Mouse (Mus musculus) heart, embryonic 16.5 days (tissue): ENCODE measurements around the gene Gm10964. TPM values are rescaled to one million over a fixed set of nuclear protein-coding genes. Genes with fewer than 3 reads are reported as not detected.

Source experiments
- ATAC-seq: fragments of 200-750 bp; cut with Nextera tagmentation; replicated peaks from 2 replicates; pipeline ENCODE4 v1.8.0; 2017; ENCODE audit warnings: moderate number of reproducible peaks; ENCODE audit not compliant: insufficient read depth, low FRiP score; ENCODE audit errors: extremely low read depth
- H3K27ac ChIP-seq: fragments of 300-500 bp; sonication (generic); 2 replicates; pipeline ENCODE4 v1.5.1; 2014; ENCODE audit warnings: mild to moderate bottlenecking, low read length, control low read depth, moderate library complexity
- H3K27me3 ChIP-seq: fragments of 300-500 bp; sonication (generic); 2 replicates; pipeline ENCODE4 v1.6.1; 2014; ENCODE audit warnings: low read length, mixed read lengths; ENCODE audit not compliant: control insufficient read depth, insufficient read depth
- H3K36me3 ChIP-seq: fragments of 300-500 bp; sonication (generic); 2 replicates; pipeline ENCODE4 v1.6.1; 2014; ENCODE audit not compliant: control insufficient read depth, insufficient read depth
- H3K4me1 ChIP-seq: fragments of 300-500 bp; sonication (generic); 2 replicates; pipeline ENCODE4 v1.6.1; 2014; ENCODE audit warnings: low read length, mixed read lengths; ENCODE audit not compliant: control insufficient read depth, insufficient read depth
- H3K4me2 ChIP-seq: fragments of 300-500 bp; sonication (generic); 2 replicates; pipeline ENCODE4 v1.6.1; 2014; ENCODE audit warnings: low read depth, mild to moderate bottlenecking, control low read depth, low read length
- H3K4me3 ChIP-seq: fragments of 300-500 bp; sonication (generic); 2 replicates; pipeline ENCODE4 v1.5.1; 2014; ENCODE audit warnings: mild to moderate bottlenecking, control low read depth, low read length
- H3K9ac ChIP-seq: fragments of 300-500 bp; sonication (generic); 2 replicates; pipeline ENCODE4 v1.6.1; 2014; ENCODE audit warnings: low read length, control low read depth
- H3K9me3 ChIP-seq: fragments of 300-500 bp; sonication (generic); replicated peaks from 2 replicates; pipeline ENCODE4 v1.6.1; 2016; ENCODE audit warnings: low read length; ENCODE audit not compliant: control insufficient read depth
- WGBS: fragments of 180-500 bp; shearing (Covaris S2); extraction: QIAGEN DNeasy Blood & Tissue Kit; methylation state at CpG from one replicate; pipeline ENCODE4 v1.1.7; 2014; 5-methylcytosine and 5-hydroxymethylcytosine counted together
- polyA plus RNA-seq: library from polyadenylated mRNA; unstranded; fragments of >200 nt; fragmentation: Nextera tagmentation; extraction: Ambion mirVana; gene quantifications from 2 replicates; pipeline ENCODE4 v1.2.1, GENCODE M21; 2015

Gene Gm10964
- not detected in 2 replicates for polyA plus RNA-seq

- Histone ChIP-seq H3K4me3 (peak within 1 kb of the TSS; percentile 43), H3K4me1 (peaks cover 44% of the 10 kb centered on the region), H3K27ac (peak within 1 kb of the TSS; percentile 88), H3K9me3 (no peaks in the 10 kb centered on the region), H3K27me3 (no peaks in the 10 kb centered on the region), H3K4me2 (peak within 1 kb of the TSS; percentile 74), H3K9ac (peak within 1 kb of the TSS; percentile 57), H3K36me3 (peaks cover 18% of the 10 kb centered on the region)
- no peak for ATAC-seq
- 73% methylated on average over 1 of the region's 1 CpGs for WGBS
Measured at GRCm38 (mm10) chr3:103739329-103739728, at the start of gene Gm10964. Gm10964 (plus strand) TSS chr3:103739366.

- H3K9me3 ChIP-seq = no peaks in the 10 kb centered on the region
- no peaks in the 10 kb centered on the region for H3K36me3 ChIP-seq
- H3K9ac ChIP-seq = no peak overlapping the region
- H3K27me3 ChIP-seq = no peaks in the 10 kb centered on the region
- no peaks in the 10 kb centered on the region for H3K4me1 ChIP-seq
- 69% methylated on average over 3 of the region's 3 CpGs for WGBS
- H3K4me3 ChIP-seq = no peak overlapping the region
- ATAC-seq = no peak
- no peak overlapping the region for H3K4me2 ChIP-seq
- no peak overlapping the region for H3K27ac ChIP-seq
Measured at GRCm38 (mm10) chr3:103690506-103690905, 48.7 kb upstream of the Gm10964 start.

GRCm38 (mm10) chr3:103695556-103695955 lies 43.6 kb upstream of the Gm10964 start:
- 57% methylated on average over 3 of the region's 3 CpGs for WGBS
- Histone ChIP-seq H3K4me3 (no peak overlapping the region), H3K36me3 (no peaks in the 10 kb centered on the region), H3K27ac (no peak overlapping the region), H3K4me2 (no peak overlapping the region), H3K9me3 (no peaks in the 10 kb centered on the region), H3K9ac (no peak overlapping the region), H3K4me1 (no peaks in the 10 kb centered on the region), H3K27me3 (no peaks in the 10 kb centered on the region)
- no peak for ATAC-seq

- Histone ChIP-seq H3K4me2 (no peak overlapping the region), H3K27ac (no peak overlapping the region), H3K27me3 (no peaks in the 10 kb centered on the region), H3K4me3 (no peak overlapping the region), H3K36me3 (no peaks in the 10 kb centered on the region), H3K9ac (no peak overlapping the region), H3K4me1 (no peaks in the 10 kb centered on the region), H3K9me3 (no peaks in the 10 kb centered on the region)
- ATAC-seq = no peak
- 75% methylated on average over 1 of the region's 1 CpGs for WGBS
Measured at GRCm38 (mm10) chr3:103696388-103696925, 42.7 kb upstream of the Gm10964 start.

DNA sequence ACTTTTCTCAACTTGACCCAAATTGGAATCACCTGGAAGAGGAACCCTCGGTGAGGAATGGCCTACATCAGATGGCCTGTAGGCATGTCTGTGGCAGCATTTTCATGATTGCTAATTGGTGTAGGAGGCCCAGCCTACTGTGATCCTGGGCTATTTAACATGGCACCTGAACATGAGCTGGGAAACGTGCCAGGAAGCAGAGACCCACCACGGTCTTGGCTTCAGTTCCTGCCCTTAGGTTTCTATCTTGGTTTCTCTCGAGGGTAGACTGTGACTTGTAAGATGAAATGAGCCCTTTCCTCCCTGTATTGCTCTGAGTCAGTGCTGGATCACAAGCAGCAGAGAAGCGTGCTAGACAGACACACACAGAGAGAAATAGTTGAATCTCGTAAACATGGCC lies 34.5 kb upstream of the Gm10964 start:
- H3K4me2 ChIP-seq = no peak overlapping the region
- H3K27ac ChIP-seq = no peak overlapping the region
- ATAC-seq = no peak
- no peaks in the 10 kb centered on the region for H3K27me3 ChIP-seq
- no peaks in the 10 kb centered on the region; the same call in 1 of the 2 replicates for H3K4me1 ChIP-seq
- 52% methylated on average over 6 of the region's 6 CpGs for WGBS
- H3K36me3 ChIP-seq = no peaks in the 10 kb centered on the region
- no peak overlapping the region for H3K9ac ChIP-seq
- H3K4me3 ChIP-seq = no peak overlapping the region
- H3K9me3 ChIP-seq = no peaks in the 10 kb centered on the region

DNA sequence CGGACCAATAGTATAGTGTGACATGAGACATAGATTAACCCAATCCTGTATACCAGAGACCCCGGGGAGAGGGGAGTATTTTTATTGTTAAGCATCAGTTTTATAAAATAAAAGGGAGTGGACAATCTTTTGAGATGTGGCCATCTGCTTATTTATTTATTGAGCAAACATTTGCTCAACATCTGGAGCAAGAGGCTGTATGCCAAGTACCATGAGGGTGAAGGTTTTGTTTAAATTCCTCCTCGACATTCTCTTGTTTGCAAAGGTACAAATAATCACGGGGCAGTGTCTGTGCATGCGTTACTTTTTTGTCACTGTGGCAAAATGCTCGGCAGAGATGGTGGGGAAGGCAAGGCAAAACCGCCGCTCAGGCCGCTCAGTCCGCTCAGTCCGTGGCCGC lies 33.7 kb upstream of the Gm10964 start:
- WGBS = 85% methylated on average over 12 of the region's 12 CpGs

GRCm38 (mm10) chr3:103709470-103710040 lies 29.6 kb upstream of the Gm10964 start:
- H3K4me1 ChIP-seq = no peaks in the 10 kb centered on the region; the same call in 1 of the 2 replicates
- H3K4me3 ChIP-seq = no peak overlapping the region
- 58% methylated on average over 5 of the region's 5 CpGs for WGBS
- H3K9ac ChIP-seq = no peak overlapping the region
- H3K27me3 ChIP-seq = no peaks in the 10 kb centered on the region
- no peaks in the 10 kb centered on the region for H3K36me3 ChIP-seq
- H3K9me3 ChIP-seq = no peaks in the 10 kb centered on the region
- no peak overlapping the region for H3K4me2 ChIP-seq
- no peak for ATAC-seq
- no peak overlapping the region for H3K27ac ChIP-seq

More for the DNA sequence above, 33.7 kb upstream of the Gm10964 start:
- no peaks in the 10 kb centered on the region; the same call in 1 of the 2 replicates for H3K4me1 ChIP-seq
- no peak overlapping the region for H3K4me3 ChIP-seq
- H3K27me3 ChIP-seq = no peaks in the 10 kb centered on the region
- H3K9ac ChIP-seq = no peak overlapping the region
- no peak for ATAC-seq
- H3K9me3 ChIP-seq = no peaks in the 10 kb centered on the region
- H3K36me3 ChIP-seq = no peaks in the 10 kb centered on the region
- H3K4me2 ChIP-seq = no peak overlapping the region
- H3K27ac ChIP-seq = no peak overlapping the region

- no peak for ATAC-seq
- WGBS = 89% methylated on average over 4 of the region's 4 CpGs
Measured at GRCm38 (mm10) chr3:103712196-103712595, 27.0 kb upstream of the Gm10964 start.

GRCm38 (mm10) chr3:103714236-103714875 lies 24.8 kb upstream of the Gm10964 start:
- no peaks in the 10 kb centered on the region for H3K9me3 ChIP-seq
- no peak overlapping the region for H3K4me2 ChIP-seq
- no peak overlapping the region for H3K9ac ChIP-seq
- H3K27me3 ChIP-seq = no peaks in the 10 kb centered on the region
- H3K36me3 ChIP-seq = no peaks in the 10 kb centered on the region
- H3K27ac ChIP-seq = no peak overlapping the region
- no peak overlapping the region for H3K4me3 ChIP-seq
- ATAC-seq = no peak
- peaks cover 4% of the 10 kb centered on the region for H3K4me1 ChIP-seq
- WGBS = 66% methylated on average over 7 of the region's 7 CpGs

More at GRCm38 (mm10) chr3:103712196-103712595, 27.0 kb upstream of the Gm10964 start:
- no peaks in the 10 kb centered on the region for H3K9me3 ChIP-seq
- H3K36me3 ChIP-seq = no peaks in the 10 kb centered on the region
- H3K4me1 ChIP-seq = peaks cover 4% of the 10 kb centered on the region
- H3K9ac ChIP-seq = no peak overlapping the region
- H3K27me3 ChIP-seq = no peaks in the 10 kb centered on the region
- no peak overlapping the region for H3K4me2 ChIP-seq
- H3K27ac ChIP-seq = no peak overlapping the region
- no peak overlapping the region for H3K4me3 ChIP-seq
